Mouse (Mus musculus) left cerebral cortex, adult 8-10 months (tissue): Measurements from ENCODE around the gene Zdhhc14. TPM values are rescaled to one million over a fixed set of nuclear protein-coding genes. Genes with fewer than 3 reads are reported as not detected.
"Not testable (repeated sequence)": the region's sequence is repeated elsewhere in the genome, so short reads cannot be mapped to it uniquely, and the experiment has no call there.

Experiments
- DNase-seq, 2 experiments: peaks; one replicate each; pipeline ENCODE4 v3.0.0; 2022; ENCODE audit warnings: low spot score in 2 of 2
- total RNA-seq, 4 experiments: library from RNA; stranded (reverse); gene quantifications; 2 replicates each; pipeline ENCODE4 v1.2.4; 2022

The Zdhhc14 gene
- total RNA-seq, 4 experiments from 2014 or later: 31.1 to 37.5 (median 33.0) TPM

- DNase-seq: no peak
Measured at GRCm38 (mm10) chr17:5600505-5601027, 108.2 kb downstream of the Zdhhc14 start.

DNA sequence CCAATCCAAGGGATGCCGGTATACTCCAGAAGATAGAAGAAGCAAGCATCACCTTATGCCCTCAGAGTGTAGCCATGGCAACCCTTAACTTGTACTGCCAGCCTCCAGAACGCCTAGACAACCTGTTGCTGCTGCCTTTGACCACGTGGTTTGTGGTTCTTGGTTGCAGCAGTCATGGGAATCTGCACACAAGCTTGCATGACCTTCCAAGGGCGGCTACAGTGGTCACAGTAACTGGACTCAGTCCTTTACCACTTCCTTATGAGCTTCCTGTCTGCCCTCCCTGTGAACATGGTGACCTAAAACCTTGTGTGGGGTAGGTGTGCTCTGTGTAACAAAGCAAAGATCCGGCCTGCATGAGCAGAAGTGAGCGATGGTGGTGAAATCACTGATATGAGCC lies 109.6 kb downstream of the Zdhhc14 start:
- no peak for DNase-seq

GRCm38 (mm10) chr17:5606151-5606591 lies 113.8 kb downstream of the Zdhhc14 start:
- no peak for DNase-seq

DNA sequence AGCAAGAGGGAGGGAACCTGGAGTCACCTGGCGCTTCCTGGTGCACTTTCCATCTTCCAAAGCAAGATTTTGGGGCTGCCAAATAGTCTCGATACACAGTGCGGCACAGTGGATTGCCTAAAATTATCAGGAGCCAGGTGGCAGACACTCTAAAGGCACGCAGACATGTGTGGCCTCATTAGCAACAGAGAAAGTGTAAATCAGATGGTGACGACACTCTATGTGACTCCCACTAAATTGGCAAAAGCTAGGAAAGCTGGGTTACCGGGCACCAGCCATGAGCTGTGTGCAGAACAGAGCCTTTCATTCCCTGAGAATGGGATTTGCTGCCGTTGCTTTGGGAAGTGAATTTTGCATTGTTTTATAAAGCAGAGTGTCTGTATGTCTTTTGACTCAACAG lies 115.0 kb downstream of the Zdhhc14 start:
- no peak for DNase-seq

DNA sequence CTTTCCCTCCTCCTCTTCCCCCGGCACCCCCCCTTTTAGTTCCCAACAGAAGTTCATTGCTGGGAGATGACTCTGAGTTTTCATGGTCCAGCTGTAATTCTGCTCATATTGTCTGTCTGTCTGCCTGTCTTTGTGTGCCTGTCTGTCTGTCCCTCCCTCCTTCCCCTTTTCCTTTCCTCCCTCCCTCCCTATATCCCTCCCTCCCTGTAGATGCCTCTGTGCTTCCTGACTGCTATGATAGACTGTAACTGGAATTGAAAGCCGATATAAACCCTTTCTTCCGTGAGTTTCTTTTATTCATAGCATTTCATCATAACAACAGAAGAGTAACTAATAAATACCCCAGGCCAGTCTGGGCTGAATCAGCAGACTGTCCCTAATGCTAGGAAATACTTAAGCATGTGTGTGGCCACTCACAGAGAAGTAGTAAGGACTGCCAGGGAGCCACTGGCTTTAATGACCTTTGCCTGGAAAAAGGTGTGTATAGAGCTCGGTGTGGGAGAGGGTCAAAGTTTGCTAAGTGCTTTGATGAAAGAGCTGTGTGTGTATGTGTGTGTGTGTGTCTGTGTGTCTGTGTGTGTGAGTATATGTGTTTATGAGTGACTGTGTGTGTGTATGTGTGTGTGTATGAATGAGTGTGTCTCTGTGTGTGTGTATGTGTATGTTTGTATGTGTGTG lies 117.7 kb downstream of the Zdhhc14 start:
- DNase-seq: no peak

GRCm38 (mm10) chr17:5612236-5612635 lies 119.9 kb downstream of the Zdhhc14 start:
- no peak for DNase-seq

DNA sequence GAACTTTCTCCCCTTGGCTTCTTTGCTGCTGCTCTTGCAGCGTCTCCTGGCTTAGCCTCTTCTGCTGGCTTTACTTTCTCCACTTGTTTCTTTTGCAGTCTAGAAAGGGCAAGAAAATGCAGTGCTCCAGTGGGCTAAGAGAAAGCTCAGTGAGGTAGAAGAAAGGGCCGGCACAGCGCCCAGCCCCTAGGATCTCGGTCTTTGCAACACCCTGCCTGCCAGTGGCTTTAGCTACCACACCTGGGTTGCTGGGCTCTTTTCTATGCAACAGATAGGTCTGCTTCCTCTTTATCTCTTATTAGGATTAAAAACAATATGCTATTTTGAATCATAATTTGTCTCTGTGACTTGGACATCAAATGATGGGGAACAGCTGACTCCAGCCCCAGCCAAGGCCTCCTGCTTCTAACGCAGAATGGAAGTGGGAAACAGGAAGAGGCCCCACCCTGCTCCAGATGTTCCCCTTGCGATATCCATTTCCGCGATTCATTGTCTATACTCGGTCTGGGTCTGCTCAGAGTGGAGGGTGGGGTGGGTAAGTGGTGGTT lies 122.5 kb downstream of the Zdhhc14 start:
- no peak for DNase-seq

- no peak for DNase-seq
Measured at GRCm38 (mm10) chr17:5621626-5622591, 129.6 kb downstream of the Zdhhc14 start.

- no peak for DNase-seq
Measured at GRCm38 (mm10) chr17:5622764-5623163, 130.4 kb downstream of the Zdhhc14 start.

DNA sequence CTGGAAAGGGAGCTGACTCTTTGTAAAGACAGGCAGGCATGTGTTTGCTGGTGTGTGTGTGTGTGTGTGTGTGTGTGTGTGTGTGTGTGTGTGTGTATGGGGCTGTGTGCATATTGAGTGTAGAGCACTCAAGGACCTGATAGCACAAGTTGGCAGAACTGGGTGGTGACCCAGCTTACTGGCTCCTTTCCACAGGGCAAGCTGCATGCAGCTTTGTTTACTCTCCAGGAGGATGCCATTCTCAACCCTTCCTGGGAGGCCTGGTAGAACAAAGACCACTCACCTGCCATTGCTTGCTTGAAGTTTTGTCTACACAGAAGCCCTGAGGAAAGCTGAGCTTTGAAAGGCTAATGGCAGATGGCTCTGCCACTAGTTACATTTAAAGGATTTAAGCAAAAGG lies 130.8 kb downstream of the Zdhhc14 start:
- DNase-seq: no peak

GRCm38 (mm10) chr17:5624815-5625214 lies 132.5 kb downstream of the Zdhhc14 start:
- not testable (repeated sequence) for DNase-seq

- no peak for DNase-seq
Measured at GRCm38 (mm10) chr17:5626402-5626801, 134.0 kb downstream of the Zdhhc14 start.

GRCm38 (mm10) chr17:5627664-5628063 lies 135.3 kb downstream of the Zdhhc14 start:
- DNase-seq: no peak

DNA sequence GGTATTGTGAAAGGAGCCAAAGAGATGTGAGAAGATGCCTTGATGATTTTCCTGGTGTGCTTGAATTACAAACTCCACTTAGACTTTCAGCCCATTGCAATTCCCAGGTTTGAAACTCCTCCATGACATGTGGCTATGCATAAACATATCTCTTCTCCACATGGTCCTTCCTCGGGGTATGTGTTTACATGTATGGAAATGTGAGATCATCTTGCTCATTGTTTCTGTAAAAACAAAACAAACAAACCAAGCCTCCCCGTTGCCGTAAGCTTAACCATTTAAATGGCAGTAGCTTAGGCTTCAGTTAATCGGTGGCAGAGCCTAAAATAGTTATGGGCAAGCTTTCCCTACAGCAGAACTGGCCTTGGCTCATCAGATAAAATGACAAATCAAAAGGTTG lies 137.3 kb downstream of the Zdhhc14 start:
- DNase-seq: no peak

DNA sequence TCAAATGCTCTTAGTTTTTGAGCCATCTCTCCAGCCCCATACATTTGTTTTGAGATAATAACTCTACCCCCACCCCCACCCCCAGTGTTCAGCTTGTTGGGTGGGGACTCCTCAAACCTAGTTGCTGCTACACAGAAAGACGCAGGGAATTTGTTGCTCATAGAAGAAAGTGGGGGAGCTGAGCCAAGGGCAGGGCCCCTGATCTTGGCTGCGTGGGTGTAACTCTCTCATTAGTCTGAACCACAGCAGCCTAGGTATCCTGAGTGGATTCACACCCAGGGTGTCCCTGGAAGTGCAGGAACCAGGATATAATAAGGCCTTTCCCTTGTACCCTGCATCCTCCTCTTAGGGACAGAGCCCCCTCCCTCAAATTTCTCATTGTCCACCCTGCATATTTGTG lies 142.9 kb downstream of the Zdhhc14 start:
- no peak for DNase-seq

GRCm38 (mm10) chr17:5641436-5641835 lies 149.1 kb downstream of the Zdhhc14 start:
- DNase-seq: no peak

GRCm38 (mm10) chr17:5642918-5643721 lies 150.8 kb downstream of the Zdhhc14 start:
- peak; percentile 58 to 92 for DNase-seq

- no peak for DNase-seq
Measured at GRCm38 (mm10) chr17:5650124-5650523, 157.8 kb downstream of the Zdhhc14 start.

GRCm38 (mm10) chr17:5650642-5651041 lies 158.3 kb downstream of the Zdhhc14 start:
- DNase-seq: no peak

DNA sequence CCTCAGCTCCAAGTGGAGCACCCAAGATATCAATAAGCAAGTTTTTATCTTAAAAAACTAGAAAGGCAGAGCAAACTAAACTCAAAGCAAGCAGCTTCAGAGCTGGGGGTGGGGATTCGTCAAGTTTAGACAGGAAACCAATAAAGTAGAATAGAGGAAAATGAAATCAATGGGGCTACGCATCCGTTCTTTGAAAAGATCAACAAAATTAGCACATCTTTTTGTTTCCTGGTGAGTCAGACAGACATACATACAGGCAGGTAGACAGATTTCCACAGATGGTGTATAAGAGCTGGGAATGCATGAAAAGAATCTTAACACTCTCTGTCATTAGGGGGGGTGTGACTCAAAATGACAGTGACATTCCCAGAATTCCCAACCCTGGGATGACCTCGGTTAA lies 159.2 kb downstream of the Zdhhc14 start:
- DNase-seq: no peak

DNA sequence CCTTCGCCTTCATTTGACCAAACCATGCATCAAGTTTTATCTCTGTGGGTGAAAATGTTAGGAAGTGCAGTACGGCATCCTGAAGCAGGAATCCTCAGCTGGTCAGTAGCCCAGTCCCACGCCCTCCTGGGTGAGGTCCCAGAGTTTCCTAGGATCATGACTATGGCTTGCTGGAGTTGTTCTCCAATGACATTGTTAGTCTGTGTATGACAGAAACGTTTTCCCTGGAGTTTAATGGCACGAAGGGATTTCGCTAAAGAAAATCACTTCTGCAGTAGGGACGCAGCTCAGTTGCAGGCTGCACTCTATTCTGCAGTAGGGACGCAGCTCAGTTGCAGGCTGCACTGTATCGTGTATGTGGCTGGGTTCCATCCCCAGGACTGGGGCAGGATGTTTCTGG lies 161.6 kb downstream of the Zdhhc14 start:
- no peak for DNase-seq
